Mouse (Mus musculus) bone marrow, adult 2 months (tissue): ENCODE measurements around the gene Acta1.

Experiments
- CTCF ChIP-seq: fragments of 200-500 bp; IDR thresholded peaks from 2 replicates; pipeline ENCODE4 v1.5.1; 2011; ENCODE audit warnings: low read length, control low read depth; ENCODE audit not compliant: control insufficient read depth, insufficient read depth
- POLR2A ChIP-seq: fragments of 200-500 bp; IDR thresholded peaks from 2 replicates; pipeline ENCODE4 v1.6.1; 2011; ENCODE audit warnings: low read depth, mild to moderate bottlenecking, control low read depth, low read length, borderline replicate concordance; ENCODE audit not compliant: control insufficient read depth

- TF ChIP-seq CTCF (no peak), POLR2A (no peak)
These were observed 7.4 kb downstream of the Acta1 start for GRCm38 (mm10) chr8:123887163-123887562.
